Mouse (Mus musculus) lung, adult 2 months (tissue): ENCODE measurements around the gene Klhl21. TPM values are rescaled to one million over a fixed set of nuclear protein-coding genes. Genes with fewer than 3 reads are reported as not detected.

ENCODE experiments used
- DNase-seq: peaks from one replicate; pipeline ENCODE4 v3.0.0; 2022
- H3K4me1 ChIP-seq: fragments of 200-500 bp; 2 replicates; pipeline ENCODE4 v1.6.1; 2011; ENCODE audit warnings: low read length; ENCODE audit not compliant: control insufficient read depth, insufficient read depth
- H3K4me3 ChIP-seq: fragments of 200-500 bp; replicated peaks from 2 replicates; pipeline ENCODE3; 2011; ENCODE audit warnings: low read depth, mild to moderate bottlenecking, control low read depth, low read length; ENCODE audit errors: extremely low read depth
- CTCF ChIP-seq: fragments of 200-500 bp; IDR thresholded peaks from 2 replicates; pipeline ENCODE4 v1.5.1; 2011; ENCODE audit warnings: mild to moderate bottlenecking, low read length, control low read depth; ENCODE audit not compliant: insufficient read depth
- POLR2A ChIP-seq: fragments of 200-500 bp; IDR thresholded peaks from 2 replicates; pipeline ENCODE4 v1.6.1; 2011; ENCODE audit warnings: low read depth, mild to moderate bottlenecking, control low read depth, low read length, borderline replicate concordance; ENCODE audit errors: extremely low read depth
- WGBS: fragments of 180-500 bp; shearing (Covaris S2); methylation state at CpG from one replicate; pipeline ENCODE4 v1.1.7; 2018; 5-methylcytosine and 5-hydroxymethylcytosine counted together
- polyA plus RNA-seq: library from polyadenylated mRNA; depleted of rRNA; stranded (reverse); fragments of >200 nt; gene quantifications from 2 replicates; pipeline ENCODE4 v1.2.3, GENCODE M21; 2012; rRNA removed

The Klhl21 gene
- 43.6 and 48.6 TPM in 2 replicates for polyA plus RNA-seq

GRCm38 (mm10) chr4:152008622-152009075 lies at the start of gene Klhl21:
Gene Klhl21 (plus strand): TSS chr4:152008803.
- WGBS: under 1% methylated on average over 45 of the region's 45 CpGs
- Histone ChIP-seq H3K4me1 (peaks cover 18% of the 10 kb centered on the region), H3K4me3 (peak within 1 kb of the TSS; percentile 68)
- no peak for TF ChIP-seq CTCF
- TF ChIP-seq POLR2A: peak; percentile 86
- peak; percentile 95 for DNase-seq

DNA sequence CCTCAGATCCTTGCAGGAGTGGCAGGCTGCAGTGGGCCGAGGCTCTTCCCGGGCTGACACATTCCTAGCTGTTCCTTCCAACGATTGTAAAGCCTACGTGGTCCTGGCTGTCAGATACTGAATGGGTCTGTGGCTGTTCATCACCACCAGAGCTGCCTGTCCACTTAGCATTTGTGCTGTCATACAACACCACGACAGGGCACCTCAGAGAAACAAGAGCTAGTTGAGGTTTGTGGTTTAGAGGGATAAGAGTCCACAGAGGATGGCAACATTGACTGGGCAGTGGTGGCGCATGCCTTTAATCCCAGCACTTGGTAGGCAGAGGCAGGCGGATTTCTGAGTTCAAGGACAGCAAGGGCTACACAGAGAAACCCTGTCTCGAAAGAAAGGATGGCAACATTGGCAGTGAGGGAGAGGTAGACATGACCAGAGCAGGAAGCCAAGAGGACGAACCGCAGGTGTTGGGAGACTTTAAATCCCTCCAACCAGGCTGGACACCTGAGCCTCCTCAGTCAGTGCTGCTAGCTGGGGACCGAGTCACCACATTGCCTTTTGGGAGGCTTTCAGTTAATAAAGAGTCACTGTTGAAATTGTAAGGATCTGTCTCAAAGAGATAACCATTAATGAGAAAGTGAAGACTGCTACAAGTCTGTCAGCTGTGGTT lies 48.6 kb upstream of the Klhl21 start:
- WGBS: 88% methylated on average over 11 of the region's 11 CpGs
- H3K4me1 ChIP-seq: no peaks in the 10 kb centered on the region
- TF ChIP-seq POLR2A (no peak), CTCF (no peak)

DNA sequence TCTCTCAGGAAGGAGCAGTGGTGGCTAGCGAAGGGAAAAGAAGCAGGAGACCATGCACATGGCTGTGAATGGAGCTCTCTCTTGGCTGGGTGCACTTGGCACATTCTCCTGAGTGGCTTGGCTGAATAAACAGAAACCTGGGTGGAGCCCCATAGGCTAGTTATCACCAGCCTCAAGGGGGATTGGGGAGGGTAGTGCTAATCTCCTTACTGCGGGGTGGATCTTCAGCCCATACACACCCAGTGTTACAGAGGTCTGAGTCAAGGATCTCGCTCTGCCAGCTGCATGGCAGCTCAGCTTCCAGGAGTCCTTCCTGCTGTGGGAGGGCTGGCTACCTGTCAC lies 48.1 kb upstream of the Klhl21 start:
- Histone ChIP-seq H3K4me1 (no peaks in the 10 kb centered on the region), H3K4me3 (no peak overlapping the region)
- WGBS: 29% methylated on average over 3 of the region's 3 CpGs
- DNase-seq: no peak
- TF ChIP-seq CTCF (no peak), POLR2A (no peak)

More for the DNA sequence above, 48.6 kb upstream of the Klhl21 start:
- H3K4me3 ChIP-seq: no peak overlapping the region
- DNase-seq: no peak

GRCm38 (mm10) chr4:151962817-151963216 lies 45.8 kb upstream of the Klhl21 start:
- no peaks in the 10 kb centered on the region for H3K4me1 ChIP-seq
- WGBS: 60% methylated on average over 3 of the region's 3 CpGs
- no peak for DNase-seq
- TF ChIP-seq CTCF: no peak
- no peak for TF ChIP-seq POLR2A
- no peak overlapping the region for H3K4me3 ChIP-seq

DNA sequence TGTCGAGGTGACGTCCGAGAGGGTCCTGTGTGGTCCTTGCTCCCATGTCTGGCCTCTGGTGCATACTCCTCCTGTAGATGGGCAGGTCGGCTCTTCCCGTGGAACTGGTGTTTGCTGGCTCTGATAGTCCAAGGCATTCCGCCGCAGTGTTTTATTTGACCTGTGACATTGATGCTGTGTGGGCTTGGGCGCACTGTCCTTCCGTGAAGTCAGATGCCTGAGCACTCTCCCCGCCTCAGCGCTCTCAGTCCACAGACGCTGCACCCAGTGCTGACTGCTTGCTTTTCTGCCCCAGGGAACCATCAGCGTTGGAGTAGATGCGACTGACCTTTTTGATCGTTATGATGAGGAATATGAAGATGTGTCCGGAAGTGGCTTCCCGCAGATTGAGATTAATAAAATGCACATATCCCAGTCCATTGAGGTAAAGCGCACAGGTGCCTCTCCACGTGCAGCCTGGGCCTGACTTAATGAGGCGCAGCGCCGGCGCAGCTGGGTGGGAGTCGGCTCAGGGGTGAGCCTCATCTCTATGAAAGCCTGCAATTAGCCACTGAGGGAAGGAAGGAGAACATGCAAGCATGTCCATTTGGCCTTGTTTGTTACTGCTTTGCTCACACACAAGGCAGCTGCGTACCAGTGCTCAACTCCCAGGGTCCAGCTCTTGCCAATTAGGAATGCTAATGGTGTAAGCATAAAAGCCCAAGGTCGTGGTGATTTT lies 40.2 kb upstream of the Klhl21 start:
- H3K4me3 ChIP-seq: no peak overlapping the region
- 93% methylated on average over 26 of the region's 26 CpGs for WGBS
- TF ChIP-seq POLR2A (no peak), CTCF (no peak)
- H3K4me1 ChIP-seq: no peaks in the 10 kb centered on the region
- no peak for DNase-seq

DNA sequence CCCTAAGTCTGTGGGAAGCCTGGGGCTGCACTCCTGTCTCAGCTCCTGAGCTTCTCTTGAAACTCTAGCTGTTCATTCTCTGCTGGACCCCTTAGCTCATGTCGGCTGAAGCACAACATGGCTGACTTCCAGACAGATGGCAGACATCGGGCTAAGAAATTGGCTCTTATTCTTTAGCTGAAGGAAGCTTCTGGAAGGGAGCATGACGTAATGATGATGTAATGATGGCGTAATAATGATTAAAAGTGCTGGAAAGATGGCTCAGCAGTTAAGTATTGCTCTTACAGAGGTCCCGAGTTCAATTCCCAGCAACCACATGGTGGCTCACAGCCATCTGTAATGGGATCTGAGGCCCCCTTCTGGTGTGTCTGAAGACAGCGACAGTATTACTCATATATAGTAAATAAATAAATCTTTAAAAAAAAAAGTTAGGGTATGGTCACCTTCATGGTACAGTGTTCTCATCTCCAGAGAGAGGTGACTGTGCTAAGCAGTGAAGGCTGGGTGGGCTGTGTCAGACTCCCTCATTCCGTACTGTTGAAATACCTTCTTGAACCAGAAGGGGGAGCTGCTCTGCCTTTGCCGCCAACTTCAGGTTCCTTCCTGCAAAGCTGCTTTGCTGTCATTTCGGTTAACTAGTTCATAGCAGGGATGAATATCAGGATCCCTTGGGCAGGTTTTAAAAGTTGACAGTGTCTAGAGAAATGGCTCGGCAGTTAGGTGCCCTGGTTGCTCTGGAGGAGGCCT lies 36.2 kb upstream of the Klhl21 start:
- Histone ChIP-seq H3K4me3 (no peak overlapping the region), H3K4me1 (no peaks in the 10 kb centered on the region)
- WGBS: 65% methylated on average over 10 of the region's 10 CpGs
- DNase-seq: no peak
- peak; percentile 72 for TF ChIP-seq CTCF
- no peak for TF ChIP-seq POLR2A

DNA sequence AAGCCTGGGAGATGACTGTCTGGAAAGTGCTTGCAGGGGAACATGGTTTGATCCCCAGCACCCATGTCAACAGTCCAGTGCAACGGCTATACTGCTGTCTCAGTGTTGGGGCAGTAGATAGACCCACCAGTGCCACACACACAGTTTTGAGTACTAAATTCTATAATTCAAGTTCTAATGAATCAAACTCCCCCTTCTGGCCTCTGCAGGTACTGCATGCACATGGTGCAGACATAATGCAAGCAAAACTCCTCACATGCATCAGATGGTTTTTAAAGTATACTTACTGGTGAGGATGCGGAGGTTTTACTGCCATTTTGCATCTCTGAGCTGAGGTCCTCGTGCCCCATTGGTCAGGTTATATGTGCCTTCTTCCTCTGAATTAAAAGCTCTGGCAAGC lies 33.2 kb upstream of the Klhl21 start:
- DNase-seq: no peak
- no peak for TF ChIP-seq CTCF
- no peak for TF ChIP-seq POLR2A
- WGBS: 93% methylated on average over 3 of the region's 3 CpGs
- Histone ChIP-seq H3K4me3 (no peak overlapping the region), H3K4me1 (no peaks in the 10 kb centered on the region)

GRCm38 (mm10) chr4:151977748-151978147 lies 30.9 kb upstream of the Klhl21 start:
- Histone ChIP-seq H3K4me3 (no peak overlapping the region), H3K4me1 (no peaks in the 10 kb centered on the region)
- TF ChIP-seq CTCF: peak; percentile 86
- no peak for TF ChIP-seq POLR2A
- peak; percentile 84 for DNase-seq
- WGBS: 36% methylated on average over 10 of the region's 10 CpGs

DNA sequence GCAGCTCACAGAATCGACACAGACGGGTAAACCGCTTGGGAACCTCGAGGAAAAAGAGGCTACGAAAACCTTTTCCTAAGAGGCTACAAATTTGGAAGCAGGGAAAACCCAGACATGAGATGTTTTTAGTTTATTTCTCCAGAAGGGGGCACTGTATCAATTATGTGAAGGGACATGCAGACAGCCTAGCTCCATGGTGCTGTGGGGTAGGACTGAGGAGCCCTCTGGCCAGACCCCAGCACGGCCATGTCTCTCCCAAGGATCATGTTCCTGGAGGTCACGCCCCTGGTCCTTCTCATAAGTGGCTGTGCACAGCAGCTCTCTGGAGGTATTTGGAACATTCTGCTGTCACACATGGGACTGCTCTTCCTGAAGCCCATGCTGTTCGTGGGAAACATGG lies 27.9 kb upstream of the Klhl21 start:
- 75% methylated on average over 8 of the region's 8 CpGs for WGBS
- DNase-seq: no peak
- Histone ChIP-seq H3K4me1 (no peaks in the 10 kb centered on the region), H3K4me3 (no peak overlapping the region)
- TF ChIP-seq POLR2A: no peak
- no peak for TF ChIP-seq CTCF

- Histone ChIP-seq H3K4me3 (no peak overlapping the region), H3K4me1 (no peaks in the 10 kb centered on the region)
- TF ChIP-seq CTCF: peak; percentile 96
- no peak for TF ChIP-seq POLR2A
- 11% methylated on average over 5 of the region's 5 CpGs for WGBS
- peak; percentile 77 for DNase-seq
Measured at GRCm38 (mm10) chr4:151981363-151981762, 27.2 kb upstream of the Klhl21 start.
